Mouse (Mus musculus) bone marrow macrophage, adult 2 months (primary cell): ENCODE measurements around the gene Xpnpep3. TPM values are rescaled to one million over a fixed set of nuclear protein-coding genes. Genes with fewer than 3 reads are reported as not detected.
"Not testable (repeated sequence)": the region's sequence is repeated elsewhere in the genome, so short reads cannot be mapped to it uniquely, and the experiment has no call there.

Experiments used
- H3K27ac ChIP-seq: 2 replicates; pipeline ENCODE4 v1.5.1; 2012; ENCODE audit warnings: low read depth, low read length; ENCODE audit not compliant: insufficient read depth
- H3K4me1 ChIP-seq: 2 replicates; pipeline ENCODE4 v1.6.1; 2012; ENCODE audit warnings: low read length; ENCODE audit not compliant: control insufficient read depth, insufficient read depth
- H3K4me3 ChIP-seq: 2 replicates; pipeline ENCODE4 v1.5.1; 2012; ENCODE audit warnings: mild to moderate bottlenecking, low read length, moderate library complexity; ENCODE audit not compliant: insufficient read depth
- CTCF ChIP-seq: IDR thresholded peaks from 2 replicates; pipeline ENCODE4 v1.5.1; 2012; ENCODE audit warnings: low read depth, mild to moderate bottlenecking, low read length, moderate library complexity
- POLR2A ChIP-seq: IDR thresholded peaks from 2 replicates; pipeline ENCODE4 v1.6.1; 2012; ENCODE audit warnings: mild to moderate bottlenecking, low read depth, low read length, borderline replicate concordance
- polyA plus RNA-seq: library from polyadenylated mRNA; stranded (reverse); fragments of >200 nt; gene quantifications from 2 replicates; pipeline ENCODE4 v1.2.4, GENCODE M21; 2012; ENCODE audit not compliant: missing spikeins, insufficient read depth, insufficient read length

The Xpnpep3 gene
- polyA plus RNA-seq, 1 experiment = 9.8 TPM

- Histone ChIP-seq H3K4me1 (peaks cover 5% of the 10 kb centered on the region), H3K27ac (no peak overlapping the region), H3K4me3 (no peak overlapping the region)
- no peak for TF ChIP-seq CTCF
- no peak for TF ChIP-seq POLR2A
Measured at GRCm38 (mm10) chr15:81470735-81471134, 70.8 kb downstream of the Xpnpep3 start.

DNA sequence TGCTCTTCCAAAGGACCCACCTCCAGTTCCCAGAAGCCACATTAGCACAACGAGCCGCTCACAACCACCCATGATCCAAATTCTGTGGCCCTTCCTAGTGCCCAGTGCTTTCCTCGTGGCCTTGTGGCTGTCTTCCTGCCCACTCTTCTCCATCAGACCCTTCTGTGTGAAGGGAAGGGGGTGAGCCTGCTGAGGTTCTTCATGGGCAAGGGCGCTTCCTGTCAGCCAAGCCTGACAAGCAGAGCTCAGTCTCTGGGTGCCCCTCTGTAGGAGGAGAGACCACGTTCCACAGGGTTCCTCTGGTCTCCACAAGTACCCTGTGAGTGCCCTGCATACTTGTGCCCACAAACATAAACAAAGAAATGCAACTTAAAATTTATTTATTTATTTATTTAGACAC is 72.3 kb downstream of the Xpnpep3 start:
- Histone ChIP-seq H3K27ac (no peak overlapping the region), H3K4me1 (peaks cover 5% of the 10 kb centered on the region), H3K4me3 (no peak overlapping the region)
- no peak for TF ChIP-seq POLR2A
- no peak for TF ChIP-seq CTCF

GRCm38 (mm10) chr15:81475654-81476053 is 75.7 kb downstream of the Xpnpep3 start:
- H3K4me3 ChIP-seq = no peak overlapping the region
- no peak overlapping the region for H3K27ac ChIP-seq
- TF ChIP-seq CTCF (peak; percentile 30; the same call in 1 of the 2 replicates), POLR2A (no peak)
- no peaks in the 10 kb centered on the region for H3K4me1 ChIP-seq

DNA sequence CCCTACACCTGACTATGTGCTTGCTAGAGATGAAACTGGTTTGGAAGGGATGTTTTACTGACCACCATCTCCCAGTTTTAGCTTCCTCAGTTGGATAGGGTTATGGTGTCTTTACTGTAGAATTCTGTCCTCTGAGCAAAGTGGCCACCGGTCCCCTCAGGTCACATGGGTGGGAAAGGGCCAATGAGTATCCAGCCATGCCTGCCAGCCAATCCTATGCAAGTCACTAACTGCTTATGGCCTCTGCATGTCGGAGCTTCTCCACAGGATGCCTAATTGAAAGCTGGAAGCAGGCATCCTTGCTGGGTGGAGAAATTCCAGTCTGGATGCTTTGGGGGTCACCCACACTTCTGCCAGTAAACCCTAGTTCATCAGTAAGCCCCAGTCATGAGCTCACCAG is 76.7 kb downstream of the Xpnpep3 start:
- peaks cover 5% of the 10 kb centered on the region for H3K4me1 ChIP-seq
- no peak overlapping the region for H3K27ac ChIP-seq

DNA sequence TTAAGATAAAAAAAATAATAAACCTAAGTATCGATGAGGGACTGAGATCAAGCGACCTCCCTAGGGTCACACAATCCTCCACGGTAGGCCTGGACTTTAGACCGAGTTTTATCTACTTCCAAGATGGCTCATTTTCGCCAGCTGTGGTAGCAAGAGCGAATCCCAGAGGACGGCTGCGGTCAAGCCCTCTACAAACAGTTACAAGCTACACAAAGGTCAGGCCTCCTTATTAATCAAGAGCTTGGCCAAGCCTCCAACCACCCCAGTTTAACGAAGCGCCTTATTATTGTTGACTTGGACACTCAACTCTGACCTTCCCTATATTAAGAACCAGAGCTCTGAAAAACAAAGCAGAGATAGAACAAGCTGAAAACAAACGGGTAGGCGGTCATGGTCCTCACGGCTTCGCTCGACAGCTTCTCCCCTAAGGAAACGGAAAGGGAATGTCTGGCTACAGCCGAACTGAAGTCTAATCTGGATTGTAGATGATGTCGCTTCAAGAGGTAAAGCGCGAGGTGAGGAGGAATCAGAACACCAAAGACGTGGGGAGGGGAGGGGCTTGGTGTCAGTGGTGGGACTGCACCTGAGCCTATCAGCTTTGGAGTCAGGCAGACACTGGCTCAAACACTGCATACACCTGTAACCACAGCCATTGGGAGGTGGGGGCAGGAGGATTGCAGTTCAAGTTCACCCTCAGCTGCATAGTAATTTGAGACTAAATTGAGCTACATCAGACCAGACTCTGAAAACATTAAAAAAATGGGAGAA is 79.7 kb downstream of the Xpnpep3 start:
- TF ChIP-seq CTCF = no peak
- TF ChIP-seq POLR2A = no peak
- no peak overlapping the region for H3K27ac ChIP-seq
- peaks cover 9% of the 10 kb centered on the region for H3K4me1 ChIP-seq
- H3K4me3 ChIP-seq = no peak overlapping the region

More for the DNA sequence above, 76.7 kb downstream of the Xpnpep3 start:
- no peak overlapping the region for H3K4me3 ChIP-seq
- TF ChIP-seq CTCF (no peak), POLR2A (no peak)

DNA sequence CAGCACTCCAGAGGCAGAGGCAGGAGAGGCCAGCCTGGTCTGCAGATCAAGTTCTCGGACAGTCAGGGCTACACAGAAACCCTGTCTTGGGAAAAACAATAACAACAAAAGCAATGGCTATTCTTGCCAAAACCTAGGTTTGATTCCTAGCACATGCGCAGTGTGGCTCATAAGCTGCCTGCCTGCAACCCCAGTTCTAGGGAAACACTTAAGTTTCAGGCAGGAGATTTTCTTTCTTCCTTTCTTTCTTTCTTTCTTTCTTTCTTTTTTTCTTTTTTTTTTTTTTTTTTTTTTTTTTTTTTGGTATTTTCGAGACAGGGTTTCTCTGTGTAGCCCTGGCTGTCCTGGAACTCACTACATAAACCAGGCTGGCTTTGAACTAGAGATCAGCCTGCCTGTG is 80.3 kb downstream of the Xpnpep3 start:
- not testable (repeated sequence) for H3K27ac ChIP-seq, H3K4me3 ChIP-seq, H3K4me1 ChIP-seq

- H3K4me3 ChIP-seq = peak overlapping the region; percentile 56
- H3K4me1 ChIP-seq = peaks cover 9% of the 10 kb centered on the region
- no peak overlapping the region for H3K27ac ChIP-seq
- TF ChIP-seq POLR2A (no peak), CTCF (no peak)
Measured at GRCm38 (mm10) chr15:81480977-81481379, 81.0 kb downstream of the Xpnpep3 start.

- TF ChIP-seq CTCF = no peak
- no peak for TF ChIP-seq POLR2A
- no peak overlapping the region for H3K4me3 ChIP-seq
Measured at GRCm38 (mm10) chr15:81482966-81483365, 83.0 kb downstream of the Xpnpep3 start.

DNA sequence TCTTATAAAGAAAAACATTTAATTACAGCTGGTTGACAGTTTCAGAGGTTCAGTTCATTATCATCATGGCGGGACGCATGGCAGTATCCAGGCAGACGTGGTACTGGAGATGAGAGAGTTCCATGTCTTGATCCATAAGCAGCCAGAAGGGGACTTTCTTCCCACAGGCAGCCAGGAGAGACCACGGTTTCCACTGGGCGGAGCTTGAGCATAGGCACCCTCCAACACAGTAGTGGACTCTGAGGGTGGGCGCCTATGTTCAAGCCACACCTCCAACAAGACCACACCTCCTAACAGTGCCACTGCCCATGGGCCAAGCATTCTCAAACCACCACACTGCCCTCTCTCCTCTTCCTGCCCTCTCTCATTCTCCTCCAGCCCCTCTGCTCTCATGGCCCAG is 83.8 kb downstream of the Xpnpep3 start:
- H3K4me1 ChIP-seq = peaks cover 9% of the 10 kb centered on the region
- TF ChIP-seq POLR2A = no peak
- TF ChIP-seq CTCF = no peak
- H3K27ac ChIP-seq = no peak overlapping the region
- H3K4me3 ChIP-seq = no peak overlapping the region

More at GRCm38 (mm10) chr15:81482966-81483365, 83.0 kb downstream of the Xpnpep3 start:
- H3K4me1 ChIP-seq = peaks cover 9% of the 10 kb centered on the region
- H3K27ac ChIP-seq = no peak overlapping the region

DNA sequence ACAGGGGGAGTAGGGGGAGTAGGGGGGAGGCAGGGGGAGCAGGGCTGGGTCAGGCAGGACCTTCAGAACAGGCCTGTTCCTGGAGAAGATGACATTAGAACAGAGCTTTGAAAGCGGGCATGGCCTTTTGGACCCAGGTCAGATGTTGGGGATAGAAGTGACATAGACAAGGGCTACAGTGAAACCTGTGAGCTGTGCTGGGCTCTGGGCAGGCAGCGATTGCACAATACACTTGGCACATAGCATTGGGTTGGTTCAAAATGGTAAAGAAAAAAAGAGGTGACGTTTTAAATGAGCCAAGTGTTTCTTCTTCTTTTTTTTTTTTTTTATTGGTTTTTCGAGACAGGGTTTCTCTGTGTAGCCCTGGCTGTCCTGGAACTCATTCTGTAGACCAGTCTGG is 85.5 kb downstream of the Xpnpep3 start:
- H3K27ac ChIP-seq = no peak overlapping the region
- H3K4me3 ChIP-seq = no peak overlapping the region
- H3K4me1 ChIP-seq = peaks cover 9% of the 10 kb centered on the region
- TF ChIP-seq CTCF (no peak), POLR2A (no peak)
